In the genomic region with DNA sequence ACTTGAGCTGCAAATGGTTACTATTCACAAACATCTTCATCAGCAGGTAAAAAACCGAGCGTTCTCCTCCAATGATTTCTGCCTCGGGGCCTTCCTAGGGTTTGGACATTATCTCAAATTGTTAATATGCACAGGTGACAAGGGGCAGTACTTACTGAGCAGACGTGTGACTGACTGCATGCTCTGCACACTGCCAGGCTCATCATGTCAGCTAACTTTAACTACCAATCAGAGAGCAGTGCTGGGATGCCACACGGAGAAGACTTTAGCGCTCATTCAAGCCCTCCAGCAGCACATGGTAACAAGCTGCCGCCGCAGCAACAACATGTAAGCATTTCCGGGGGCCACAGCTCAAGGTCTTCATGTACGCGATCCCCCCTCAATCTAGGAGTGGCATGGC, we compare ENCODE assay signal across 15 mouse cellular contexts. TPM values are rescaled to one million over a fixed set of nuclear protein-coding genes. Genes with fewer than 3 reads are reported as not detected.
"Had no signal": no experiment of that assay in that cellular context is flagged by ENCODE, and none has a peak within 500 bp of the region (broad histone marks: within the 10 kb centered on the region; RNA-seq: fewer than 3 reads in every experiment).

No protein-coding gene starts in this region.

- H3K4me2 ChIP-seq: liver, embryonic 11.5 days; liver, embryonic 15.5 days; midbrain, embryonic 15.5 days; neural tube, embryonic 12.5 days had no signal

- H3K9me3 ChIP-seq: limb, embryonic 10.5 days; liver, embryonic 15.5 days; midbrain, embryonic 10.5 days; midbrain, embryonic 15.5 days; neural tube, embryonic 12.5 days had no signal

- ATAC-seq: lung, postnatal 0 days; midbrain, embryonic 15.5 days had no signal

- H3K27me3 ChIP-seq: liver, embryonic 15.5 days; midbrain, embryonic 15.5 days; neural tube, embryonic 12.5 days had no signal

- H3K27ac ChIP-seq: left cerebral cortex, adult 2 months; limb, embryonic 10.5 days; liver, embryonic 15.5 days; midbrain, embryonic 10.5 days; midbrain, embryonic 15.5 days; neural tube, embryonic 12.5 days; stomach, postnatal 0 days had no signal

- H3K9ac ChIP-seq: liver, embryonic 15.5 days; midbrain, embryonic 15.5 days; neural tube, embryonic 12.5 days had no signal

- H3K4me3 ChIP-seq: left cerebral cortex, adult 2 months; limb, embryonic 10.5 days; liver, embryonic 15.5 days; midbrain, embryonic 10.5 days; midbrain, embryonic 15.5 days; neural tube, embryonic 12.5 days had no signal

- H3K4me1 ChIP-seq: limb, embryonic 10.5 days; midbrain, embryonic 15.5 days; neural tube, embryonic 12.5 days had no signal

- DNase-seq: lung, adult 2 months; lung, postnatal 36 days; thymus, postnatal 4 days had no signal

RNA-seq across cellular contexts. Expression of a gene that starts 43.2 kb away (rescaled TPM):
- total RNA-seq: megakaryocyte progenitor cell, adult 5-6 weeks; monocyte, adult 5-6 weeks; neutrophil, adult 5-6 weeks had no signal

RNA-seq across cellular contexts. Expression of a gene that starts 45.3 kb away (rescaled TPM):
- total RNA-seq: monocyte, adult 5-6 weeks; neutrophil, adult 5-6 weeks had no signal
- polyA plus RNA-seq: neural tube, embryonic 12.5 days; stomach, postnatal 0 days had no signal
